Mouse (Mus musculus) intestine, postnatal 0 days (tissue): ENCODE measurements around the gene Ppp1r13l. TPM values are rescaled to one million over a fixed set of nuclear protein-coding genes. Genes with fewer than 3 reads are reported as not detected.

ENCODE experiments used
- ATAC-seq: fragments of 200-750 bp; cut with Nextera tagmentation; 2 replicates; pipeline ENCODE4 v1.8.0; 2017; ENCODE audit warnings: mild to moderate bottlenecking, moderate TSS enrichment, moderate library complexity
- H3K27ac ChIP-seq: fragments of 300-500 bp; sonication (generic); 2 replicates; pipeline ENCODE4 v1.5.1; 2014; ENCODE audit warnings: mild to moderate bottlenecking, low read depth, low read length, moderate library complexity
- H3K27me3 ChIP-seq: fragments of 300-500 bp; sonication (generic); replicated peaks from 2 replicates; pipeline ENCODE4 v1.6.1; 2014; ENCODE audit warnings: low read length, mixed read lengths; ENCODE audit not compliant: control insufficient read depth, insufficient read depth
- H3K36me3 ChIP-seq: fragments of 300-500 bp; sonication (generic); 2 replicates; pipeline ENCODE4 v1.6.1; 2014; ENCODE audit warnings: mild to moderate bottlenecking, moderate library complexity; ENCODE audit not compliant: control insufficient read depth, insufficient read depth
- H3K4me1 ChIP-seq: fragments of 300-500 bp; sonication (generic); replicated peaks from 2 replicates; pipeline ENCODE4 v1.6.1; 2014; ENCODE audit warnings: antibody characterized with exemption, low read length, mixed read lengths; ENCODE audit not compliant: control insufficient read depth, insufficient read depth
- H3K4me2 ChIP-seq: fragments of 300-500 bp; sonication (generic); replicated peaks from 2 replicates; pipeline ENCODE4 v1.6.1; 2014; ENCODE audit warnings: low read depth, mild to moderate bottlenecking, moderate library complexity
- H3K4me3 ChIP-seq: fragments of 300-500 bp; sonication (generic); 2 replicates; pipeline ENCODE4 v1.5.1; 2014; ENCODE audit warnings: low read depth, low read length
- H3K9ac ChIP-seq: fragments of 300-500 bp; sonication (generic); 2 replicates; pipeline ENCODE4 v1.6.1; 2014; ENCODE audit warnings: mild to moderate bottlenecking, low read depth, low read length
- H3K9me3 ChIP-seq: fragments of 300-500 bp; sonication (generic); 2 replicates; pipeline ENCODE4 v1.6.1; 2016; ENCODE audit warnings: mixed run types; ENCODE audit not compliant: control insufficient read depth
- CTCF ChIP-seq: sonication (generic); IDR thresholded peaks from 2 replicates; pipeline ENCODE4 v1.5.1; 2016; ENCODE audit warnings: low read depth, mild to moderate bottlenecking, control low read depth, antibody characterized with exemption, moderate library complexity
- WGBS: fragments of 180-500 bp; shearing (Covaris S2); extraction: QIAGEN DNeasy Blood & Tissue Kit; methylation state at CpG from one replicate; pipeline ENCODE4 v1.1.7; 2014; 5-methylcytosine and 5-hydroxymethylcytosine counted together
- polyA plus RNA-seq: library from polyadenylated mRNA; unstranded; fragments of >200 nt; fragmentation: Nextera tagmentation; extraction: Ambion mirVana; gene quantifications from 2 replicates; pipeline ENCODE4 v1.2.1, GENCODE M21; 2015

Gene Ppp1r13l
- polyA plus RNA-seq, 1 experiment from 2014 or later: 1.4 TPM

- no peaks in the 10 kb centered on the region for H3K9me3 ChIP-seq
- H3K27me3 ChIP-seq: no peaks in the 10 kb centered on the region
- H3K27ac ChIP-seq: no peak overlapping the region
- no peak overlapping the region for H3K4me3 ChIP-seq
- 57% methylated on average over 2 of the region's 2 CpGs for WGBS
- no peak overlapping the region for H3K4me2 ChIP-seq
- H3K9ac ChIP-seq: no peak overlapping the region
- no peaks in the 10 kb centered on the region for H3K4me1 ChIP-seq
- TF ChIP-seq CTCF: no peak
- no peaks in the 10 kb centered on the region for H3K36me3 ChIP-seq
- ATAC-seq: no peak
Measured at GRCm38 (mm10) chr7:19331910-19332309, 27.6 kb upstream of the Ppp1r13l start.

GRCm38 (mm10) chr7:19332709-19333352, 26.7 kb upstream of the Ppp1r13l start:
- no peaks in the 10 kb centered on the region for H3K36me3 ChIP-seq
- H3K9me3 ChIP-seq: no peaks in the 10 kb centered on the region
- peak; percentile 28 for ATAC-seq
- under 1% methylated on average over 44 of the region's 52 CpGs for WGBS
- H3K27ac ChIP-seq: peak overlapping the region; percentile 2; the same call in 1 of the 2 replicates
- no peaks in the 10 kb centered on the region for H3K27me3 ChIP-seq
- no peak for TF ChIP-seq CTCF
- no peaks in the 10 kb centered on the region for H3K4me1 ChIP-seq
- peak overlapping the region; percentile 35 for H3K9ac ChIP-seq
- H3K4me2 ChIP-seq: peak overlapping the region; percentile 86
- peak overlapping the region; percentile 52 for H3K4me3 ChIP-seq

DNA sequence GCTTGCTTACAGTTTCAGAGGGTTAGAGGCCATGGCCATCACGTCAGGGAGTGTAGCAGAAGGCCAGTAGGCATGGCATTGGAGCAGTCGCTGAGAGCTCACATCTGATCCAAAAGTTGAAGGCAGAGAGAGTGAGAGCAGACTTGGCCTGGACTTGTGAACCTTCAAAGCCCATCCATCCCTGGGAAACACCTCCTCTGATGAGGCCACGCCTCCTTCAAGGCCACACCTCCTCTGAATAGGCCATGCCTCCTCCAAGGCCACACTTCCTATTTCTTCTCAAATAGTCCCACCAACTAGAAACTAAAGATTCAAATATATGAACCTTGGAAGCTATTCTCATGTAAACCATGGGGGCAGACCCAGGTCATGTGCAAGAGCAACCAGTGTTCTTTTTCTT, 24.0 kb upstream of the Ppp1r13l start:
- no peak overlapping the region for H3K4me2 ChIP-seq
- H3K9ac ChIP-seq: no peak overlapping the region
- TF ChIP-seq CTCF: no peak
- no peak overlapping the region for H3K4me3 ChIP-seq
- H3K4me1 ChIP-seq: no peaks in the 10 kb centered on the region
- WGBS: 40% methylated on average over 3 of the region's 3 CpGs
- H3K36me3 ChIP-seq: no peaks in the 10 kb centered on the region
- H3K27me3 ChIP-seq: no peaks in the 10 kb centered on the region
- ATAC-seq: no peak
- H3K27ac ChIP-seq: no peak overlapping the region
- H3K9me3 ChIP-seq: no peaks in the 10 kb centered on the region

DNA sequence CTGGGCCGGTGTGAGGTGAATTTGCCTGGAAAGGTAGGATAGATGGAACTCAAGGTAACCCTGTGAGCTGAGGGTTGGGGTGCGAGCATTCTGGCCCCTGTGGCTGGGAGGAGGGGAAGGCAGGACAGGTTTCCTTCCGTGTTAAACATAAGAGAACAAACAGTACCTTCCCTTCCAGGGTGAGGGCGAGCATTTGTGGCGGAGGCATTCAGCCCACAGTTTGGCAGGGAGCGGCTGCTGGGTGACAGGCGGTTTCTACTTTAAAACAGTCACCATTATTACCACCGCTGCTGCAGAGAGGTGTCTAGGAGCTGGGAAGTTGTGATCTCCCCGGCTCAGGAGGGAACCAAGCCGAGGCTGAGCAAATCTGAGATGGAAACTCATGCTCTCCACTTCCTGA, 22.4 kb upstream of the Ppp1r13l start:
- TF ChIP-seq CTCF: no peak
- ATAC-seq: no peak
- H3K27me3 ChIP-seq: peaks cover 3% of the 10 kb centered on the region; the same call in 1 of the 2 replicates
- no peaks in the 10 kb centered on the region for H3K9me3 ChIP-seq
- no peaks in the 10 kb centered on the region for H3K4me1 ChIP-seq
- no peak overlapping the region for H3K4me2 ChIP-seq
- 54% methylated on average over 10 of the region's 10 CpGs for WGBS
- H3K27ac ChIP-seq: no peak overlapping the region
- no peak overlapping the region for H3K9ac ChIP-seq
- no peak overlapping the region for H3K4me3 ChIP-seq
- H3K36me3 ChIP-seq: no peaks in the 10 kb centered on the region

- Histone ChIP-seq H3K27ac (no peak overlapping the region), H3K9ac (no peak overlapping the region), H3K4me1 (no peaks in the 10 kb centered on the region), H3K4me2 (no peak overlapping the region), H3K27me3 (peaks cover 5% of the 10 kb centered on the region; the same call in 1 of the 2 replicates), H3K9me3 (no peaks in the 10 kb centered on the region), H3K36me3 (no peaks in the 10 kb centered on the region), H3K4me3 (no peak overlapping the region)
- WGBS: 60% methylated on average over 2 of the region's 2 CpGs
- no peak for TF ChIP-seq CTCF
- ATAC-seq: no peak
Measured at GRCm38 (mm10) chr7:19338060-19338459, 21.5 kb upstream of the Ppp1r13l start.

- TF ChIP-seq CTCF: no peak
- Histone ChIP-seq H3K4me3 (no peak overlapping the region), H3K27ac (no peak overlapping the region), H3K4me2 (no peak overlapping the region), H3K36me3 (no peaks in the 10 kb centered on the region), H3K9me3 (no peaks in the 10 kb centered on the region), H3K4me1 (no peaks in the 10 kb centered on the region), H3K9ac (no peak overlapping the region), H3K27me3 (peaks cover 5% of the 10 kb centered on the region; the same call in 1 of the 2 replicates)
- 58% methylated on average over 7 of the region's 7 CpGs for WGBS
- no peak for ATAC-seq
Measured at GRCm38 (mm10) chr7:19338596-19338995, 21.0 kb upstream of the Ppp1r13l start.

- no peak overlapping the region for H3K9ac ChIP-seq
- TF ChIP-seq CTCF: no peak
- H3K4me1 ChIP-seq: 0 out of 2 replicates have a peak, but pooled peaks cover 5% of the 10 kb centered on the region
- H3K4me2 ChIP-seq: peak overlapping the region; percentile 68
- no peaks in the 10 kb centered on the region for H3K9me3 ChIP-seq
- H3K4me3 ChIP-seq: peak overlapping the region; percentile 33
- no peak for ATAC-seq
- H3K36me3 ChIP-seq: no peaks in the 10 kb centered on the region
- H3K27me3 ChIP-seq: peaks cover 5% of the 10 kb centered on the region; the same call in 1 of the 2 replicates
- no peak overlapping the region; the same call in 1 of the 2 replicates for H3K27ac ChIP-seq
- WGBS: 20% methylated on average over 10 of the region's 10 CpGs
Measured at GRCm38 (mm10) chr7:19341250-19341649, 18.3 kb upstream of the Ppp1r13l start.
